Mouse (Mus musculus) embryonic fibroblast, embryonic 13.5 days (primary cell): ENCODE results near the gene Zfp72.

Source experiments
- CTCF ChIP-seq: IDR thresholded peaks from 2 replicates; pipeline ENCODE4 v1.5.1; 2011; ENCODE audit warnings: mild to moderate bottlenecking, control low read depth, low read length, moderate library complexity, borderline replicate concordance; ENCODE audit not compliant: insufficient read depth
- POLR2A ChIP-seq: IDR thresholded peaks from 2 replicates; pipeline ENCODE4 v1.6.1; 2011; ENCODE audit warnings: low read depth, mild to moderate bottlenecking, control low read depth, low read length, moderate library complexity

- TF ChIP-seq POLR2A (no peak), CTCF (no peak)
Measured at GRCm38 (mm10) chr13:74350435-74350906, 40.2 kb downstream of the Zfp72 start.
